Mouse (Mus musculus) G1E (cell line): Measurements from ENCODE around the gene Plcl2.

ENCODE experiments used
- CTCF ChIP-seq: IDR thresholded peaks from 2 replicates; pipeline ENCODE4 v1.5.1; 2012; ENCODE audit warnings: low read depth, low read length, inconsistent platforms, mixed read lengths
- GATA2 ChIP-seq: IDR thresholded peaks from 2 replicates; pipeline ENCODE4 v1.6.1; 2012; ENCODE audit warnings: low read depth, low read length, inconsistent platforms, borderline replicate concordance

- TF ChIP-seq CTCF (no peak), GATA2 (no peak)
These were observed 40.1 kb upstream of the Plcl2 start for GRCm38 (mm10) chr17:50469126-50469525.
